Mouse (Mus musculus): ENCODE results near the gene Cdhr5. TPM values are rescaled to one million over a fixed set of nuclear protein-coding genes. Genes with fewer than 3 reads are reported as not detected.

Cdhr5 gene
- polyA plus RNA-seq (2011; ENCODE audit: insufficient read depth, insufficient read length, low replicate concordance, missing spikeins), result not detected in 2 replicates

- no peak for TF ChIP-seq CTCF (IDR thresholded peaks at IDR 0.05; ENCODE audit: control insufficient read depth, insufficient read depth, low read length)
- no peak for TF ChIP-seq POLR2A (IDR thresholded peaks at IDR 0.05; ENCODE audit: borderline replicate concordance, control insufficient read depth, low read depth, low read length)
- no peaks in the 10 kb centered on the region for H3K4me1 ChIP-seq (ENCODE audit: control insufficient read depth, insufficient read depth, low read length)
- 66% methylated on average over 11 of the region's 11 CpGs for WGBS
- no peak within 1 kb of the TSS for H3K4me3 ChIP-seq (replicated peaks; ENCODE audit: control insufficient read depth, low read depth, low read length)
- H3K27ac ChIP-seq (ENCODE audit: control insufficient read depth, insufficient read depth, low read depth, low read length, poor library complexity), result no peak within 1 kb of the TSS
These were observed at the start of gene Cdhr5 for GRCm38 (mm10) chr7:141276546-141276945. Gene Cdhr5, minus strand, starts transcription at chr7:141276786.

- TF ChIP-seq POLR2A (IDR thresholded peaks at IDR 0.05; ENCODE audit: borderline replicate concordance, control insufficient read depth, low read depth, low read length) (no peak), CTCF (IDR thresholded peaks at IDR 0.05; ENCODE audit: control insufficient read depth, insufficient read depth, low read length) (no peak)
These were observed 48.1 kb upstream of the Cdhr5 start for GRCm38 (mm10) chr7:141324686-141325085.

GRCm38 (mm10) chr7:141319446-141319845 is 42.9 kb upstream of the Cdhr5 start:
- 74% methylated on average over 2 of the region's 2 CpGs for WGBS
- TF ChIP-seq POLR2A (IDR thresholded peaks at IDR 0.05; ENCODE audit: borderline replicate concordance, control insufficient read depth, low read depth, low read length), result no peak
- no peak for TF ChIP-seq CTCF (IDR thresholded peaks at IDR 0.05; ENCODE audit: control insufficient read depth, insufficient read depth, low read length)
- Histone ChIP-seq H3K4me3 (replicated peaks; ENCODE audit: control insufficient read depth, low read depth, low read length) (no peak overlapping the region), H3K27ac (ENCODE audit: control insufficient read depth, insufficient read depth, low read depth, low read length, poor library complexity) (no peak overlapping the region), H3K4me1 (ENCODE audit: control insufficient read depth, insufficient read depth, low read length) (no peaks in the 10 kb centered on the region)

More at GRCm38 (mm10) chr7:141324686-141325085, 48.1 kb upstream of the Cdhr5 start:
- Histone ChIP-seq H3K27ac (ENCODE audit: control insufficient read depth, insufficient read depth, low read depth, low read length, poor library complexity) (no peak overlapping the region), H3K4me1 (ENCODE audit: control insufficient read depth, insufficient read depth, low read length) (peaks cover 6% of the 10 kb centered on the region), H3K4me3 (replicated peaks; ENCODE audit: control insufficient read depth, low read depth, low read length) (no peak overlapping the region)
- WGBS, result 79% methylated on average over 1 of the region's 1 CpGs

- TF ChIP-seq POLR2A (IDR thresholded peaks at IDR 0.05; ENCODE audit: borderline replicate concordance, control insufficient read depth, low read depth, low read length) (no peak), CTCF (IDR thresholded peaks at IDR 0.05; ENCODE audit: control insufficient read depth, insufficient read depth, low read length) (no peak)
- Histone ChIP-seq H3K4me3 (replicated peaks; ENCODE audit: control insufficient read depth, low read depth, low read length) (no peak overlapping the region), H3K27ac (ENCODE audit: control insufficient read depth, insufficient read depth, low read depth, low read length, poor library complexity) (no peak overlapping the region), H3K4me1 (ENCODE audit: control insufficient read depth, insufficient read depth, low read length) (no peaks in the 10 kb centered on the region)
- 73% methylated on average over 1 of the region's 1 CpGs for WGBS
These were observed 41.1 kb upstream of the Cdhr5 start for GRCm38 (mm10) chr7:141317619-141318132.

- 60% methylated on average over 5 of the region's 5 CpGs for WGBS
- Histone ChIP-seq H3K4me3 (replicated peaks; ENCODE audit: control insufficient read depth, low read depth, low read length) (no peak overlapping the region), H3K27ac (ENCODE audit: control insufficient read depth, insufficient read depth, low read depth, low read length, poor library complexity) (no peak overlapping the region), H3K4me1 (ENCODE audit: control insufficient read depth, insufficient read depth, low read length) (no peaks in the 10 kb centered on the region)
- TF ChIP-seq CTCF (IDR thresholded peaks at IDR 0.05; ENCODE audit: control insufficient read depth, insufficient read depth, low read length), result peak; percentile 74
- TF ChIP-seq POLR2A (IDR thresholded peaks at IDR 0.05; ENCODE audit: borderline replicate concordance, control insufficient read depth, low read depth, low read length), result no peak
These were observed 39.4 kb upstream of the Cdhr5 start for GRCm38 (mm10) chr7:141315974-141316373.

GRCm38 (mm10) chr7:141315076-141315475 is 38.5 kb upstream of the Cdhr5 start:
- Histone ChIP-seq H3K4me1 (ENCODE audit: control insufficient read depth, insufficient read depth, low read length) (no peaks in the 10 kb centered on the region), H3K27ac (ENCODE audit: control insufficient read depth, insufficient read depth, low read depth, low read length, poor library complexity) (no peak overlapping the region), H3K4me3 (replicated peaks; ENCODE audit: control insufficient read depth, low read depth, low read length) (no peak overlapping the region)
- WGBS, result 77% methylated on average over 8 of the region's 8 CpGs
- TF ChIP-seq CTCF (IDR thresholded peaks at IDR 0.05; ENCODE audit: control insufficient read depth, insufficient read depth, low read length), result no peak
- TF ChIP-seq POLR2A (IDR thresholded peaks at IDR 0.05; ENCODE audit: borderline replicate concordance, control insufficient read depth, low read depth, low read length), result no peak

- no peaks in the 10 kb centered on the region for H3K4me1 ChIP-seq (ENCODE audit: control insufficient read depth, insufficient read depth, low read length)
- whole genome bisulfite sequencing, result 90% methylated on average over 2 of the region's 2 CpGs
- no peak overlapping the region for H3K27ac ChIP-seq (ENCODE audit: control insufficient read depth, insufficient read depth, low read depth, low read length, poor library complexity)
- no peak overlapping the region for H3K4me3 ChIP-seq (replicated peaks; ENCODE audit: control insufficient read depth, low read depth, low read length)
- TF ChIP-seq CTCF (IDR thresholded peaks at IDR 0.05; ENCODE audit: control insufficient read depth, insufficient read depth, low read length) (no peak), POLR2A (IDR thresholded peaks at IDR 0.05; ENCODE audit: borderline replicate concordance, control insufficient read depth, low read depth, low read length) (no peak)
These were observed 37.8 kb upstream of the Cdhr5 start for GRCm38 (mm10) chr7:141314416-141314815.

GRCm38 (mm10) chr7:141304537-141304936 is 28.0 kb upstream of the Cdhr5 start:
- 90% methylated on average over 4 of the region's 4 CpGs for WGBS
- H3K4me1 ChIP-seq (ENCODE audit: control insufficient read depth, insufficient read depth, low read length), result peaks cover 3% of the 10 kb centered on the region
- no peak for TF ChIP-seq POLR2A (IDR thresholded peaks at IDR 0.05; ENCODE audit: borderline replicate concordance, control insufficient read depth, low read depth, low read length)
- no peak for TF ChIP-seq CTCF (IDR thresholded peaks at IDR 0.05; ENCODE audit: control insufficient read depth, insufficient read depth, low read length)
- H3K4me3 ChIP-seq (replicated peaks; ENCODE audit: control insufficient read depth, low read depth, low read length), result no peak overlapping the region
- H3K27ac ChIP-seq (ENCODE audit: control insufficient read depth, insufficient read depth, low read depth, low read length, poor library complexity), result no peak overlapping the region
